Mouse (Mus musculus) stomach, embryonic 14.5 days (tissue): ENCODE results near the gene Prdm5. TPM values are rescaled to one million over a fixed set of nuclear protein-coding genes. Genes with fewer than 3 reads are reported as not detected.

ENCODE experiments used
- ATAC-seq: fragments of 200-750 bp; cut with Nextera tagmentation; 2 replicates; pipeline ENCODE4 v1.8.0; 2017; ENCODE audit warnings: low read depth, moderate TSS enrichment; ENCODE audit not compliant: insufficient number of reproducible peaks, insufficient read depth, low FRiP score
- H3K27ac ChIP-seq: fragments of 300-500 bp; sonication (generic); 2 replicates; pipeline ENCODE4 v1.5.1; 2014; ENCODE audit warnings: mild to moderate bottlenecking, low read length, moderate library complexity, mixed read lengths
- H3K27me3 ChIP-seq: fragments of 300-500 bp; sonication (generic); 2 replicates; pipeline ENCODE4 v1.6.1; 2014; ENCODE audit warnings: low read length, control low read depth, mixed read lengths; ENCODE audit not compliant: control insufficient read depth, insufficient read depth
- H3K36me3 ChIP-seq: fragments of 300-500 bp; sonication (generic); 2 replicates; pipeline ENCODE4 v1.6.1; 2014; ENCODE audit warnings: mild to moderate bottlenecking, control low read depth, low read length, moderate library complexity, mixed read lengths; ENCODE audit not compliant: control insufficient read depth, insufficient read depth
- H3K4me1 ChIP-seq: fragments of 300-500 bp; sonication (generic); 2 replicates; pipeline ENCODE4 v1.6.1; 2014; ENCODE audit warnings: low read length, control low read depth, mixed read lengths; ENCODE audit not compliant: control insufficient read depth, insufficient read depth
- H3K4me2 ChIP-seq: fragments of 300-500 bp; sonication (generic); replicated peaks from 2 replicates; pipeline ENCODE4 v1.6.1; 2014; ENCODE audit warnings: low read depth, low read length, control low read depth
- H3K4me3 ChIP-seq: fragments of 300-500 bp; sonication (generic); 2 replicates; pipeline ENCODE4 v1.5.1; 2014; ENCODE audit warnings: low read depth, low read length, control low read depth
- H3K9ac ChIP-seq: fragments of 300-500 bp; sonication (generic); replicated peaks from 2 replicates; pipeline ENCODE4 v1.6.1; 2014; ENCODE audit warnings: low read depth, mild to moderate bottlenecking, control low read depth, low read length, moderate library complexity, mixed read lengths
- H3K9me3 ChIP-seq: fragments of 300-500 bp; sonication (generic); 2 replicates; pipeline ENCODE4 v1.6.1; 2016; ENCODE audit warnings: low read depth, low read length, control low read depth; ENCODE audit not compliant: control insufficient read depth
- WGBS: fragments of 180-500 bp; shearing (Covaris S2); extraction: QIAGEN DNeasy Blood & Tissue Kit; methylation state at CpG from one replicate; pipeline ENCODE4 v1.1.7; 2014; 5-methylcytosine and 5-hydroxymethylcytosine counted together
- polyA plus RNA-seq: library from polyadenylated mRNA; unstranded; fragments of >200 nt; fragmentation: Nextera tagmentation; extraction: Ambion mirVana; gene quantifications from 2 replicates; pipeline ENCODE4 v1.2.1, GENCODE M21; 2014

Prdm5 gene
- polyA plus RNA-seq, 1 experiment from 2014 or later: 27.0 TPM

GRCm38 (mm10) chr6:65923501-65924084 is 144.8 kb downstream of the Prdm5 start:
- WGBS: 53% methylated on average over 4 of the region's 4 CpGs
- H3K4me3 ChIP-seq: no peak overlapping the region
- no peak overlapping the region for H3K9ac ChIP-seq
- H3K4me2 ChIP-seq: no peak overlapping the region
- H3K36me3 ChIP-seq: no peaks in the 10 kb centered on the region
- ATAC-seq: no peak
- H3K4me1 ChIP-seq: no peaks in the 10 kb centered on the region
- H3K27me3 ChIP-seq: no peaks in the 10 kb centered on the region
- no peaks in the 10 kb centered on the region for H3K9me3 ChIP-seq
- H3K27ac ChIP-seq: no peak overlapping the region

- Histone ChIP-seq H3K9ac (no peak overlapping the region), H3K9me3 (no peaks in the 10 kb centered on the region), H3K4me2 (no peak overlapping the region), H3K4me3 (no peak overlapping the region), H3K27me3 (no peaks in the 10 kb centered on the region), H3K27ac (no peak overlapping the region), H3K36me3 (peaks cover 4% of the 10 kb centered on the region; the same call in 1 of the 2 replicates), H3K4me1 (no peaks in the 10 kb centered on the region)
- no peak for ATAC-seq
- 83% methylated on average over 3 of the region's 3 CpGs for WGBS
These were observed 147.0 kb downstream of the Prdm5 start for GRCm38 (mm10) chr6:65925737-65926333.

GRCm38 (mm10) chr6:65930523-65930922 is 151.7 kb downstream of the Prdm5 start:
- Histone ChIP-seq H3K27me3 (no peaks in the 10 kb centered on the region), H3K9me3 (no peaks in the 10 kb centered on the region), H3K4me1 (no peaks in the 10 kb centered on the region), H3K36me3 (peaks cover 4% of the 10 kb centered on the region; the same call in 1 of the 2 replicates), H3K27ac (no peak overlapping the region), H3K4me3 (no peak overlapping the region), H3K9ac (no peak overlapping the region), H3K4me2 (no peak overlapping the region)
- no peak for ATAC-seq
- WGBS: 91% methylated on average over 1 of the region's 1 CpGs

GRCm38 (mm10) chr6:65932776-65933175 is 154.0 kb downstream of the Prdm5 start:
- Histone ChIP-seq H3K27ac (no peak overlapping the region), H3K9ac (no peak overlapping the region), H3K4me1 (no peaks in the 10 kb centered on the region), H3K4me3 (no peak overlapping the region), H3K9me3 (no peaks in the 10 kb centered on the region), H3K4me2 (no peak overlapping the region), H3K36me3 (peaks cover 4% of the 10 kb centered on the region; the same call in 1 of the 2 replicates), H3K27me3 (no peaks in the 10 kb centered on the region)
- 73% methylated on average over 1 of the region's 1 CpGs for whole genome bisulfite sequencing
- ATAC-seq: no peak

GRCm38 (mm10) chr6:65933177-65933576 is 154.4 kb downstream of the Prdm5 start:
- no peak overlapping the region for H3K27ac ChIP-seq
- H3K4me3 ChIP-seq: no peak overlapping the region
- no peaks in the 10 kb centered on the region for H3K9me3 ChIP-seq
- WGBS: 61% methylated on average over 4 of the region's 4 CpGs
- ATAC-seq: no peak
- H3K27me3 ChIP-seq: no peaks in the 10 kb centered on the region
- no peaks in the 10 kb centered on the region for H3K4me1 ChIP-seq
- H3K9ac ChIP-seq: no peak overlapping the region
- H3K4me2 ChIP-seq: no peak overlapping the region
- H3K36me3 ChIP-seq: peaks cover 4% of the 10 kb centered on the region; the same call in 1 of the 2 replicates

GRCm38 (mm10) chr6:65935566-65936281 is 156.9 kb downstream of the Prdm5 start:
- no peak overlapping the region for H3K9ac ChIP-seq
- no peak overlapping the region for H3K4me2 ChIP-seq
- no peaks in the 10 kb centered on the region; the same call in 1 of the 2 replicates for H3K36me3 ChIP-seq
- peak; percentile 28; the same call in 1 of the 2 replicates for ATAC-seq
- H3K4me3 ChIP-seq: no peak overlapping the region
- no peak overlapping the region for H3K27ac ChIP-seq
- H3K27me3 ChIP-seq: no peaks in the 10 kb centered on the region
- WGBS: 49% methylated on average over 7 of the region's 7 CpGs
- H3K9me3 ChIP-seq: no peaks in the 10 kb centered on the region
- H3K4me1 ChIP-seq: no peaks in the 10 kb centered on the region

GRCm38 (mm10) chr6:65950492-65950891 is 171.7 kb downstream of the Prdm5 start:
- H3K4me1 ChIP-seq: no peaks in the 10 kb centered on the region
- H3K9ac ChIP-seq: no peak overlapping the region
- no peak overlapping the region for H3K27ac ChIP-seq
- no peaks in the 10 kb centered on the region for H3K27me3 ChIP-seq
- no peak overlapping the region for H3K4me2 ChIP-seq
- no peak overlapping the region for H3K4me3 ChIP-seq
- ATAC-seq: no peak
- no peaks in the 10 kb centered on the region for H3K9me3 ChIP-seq
- H3K36me3 ChIP-seq: no peaks in the 10 kb centered on the region
- 81% methylated on average over 6 of the region's 6 CpGs for WGBS

- H3K36me3 ChIP-seq: no peaks in the 10 kb centered on the region
- no peak within 1 kb of the TSS for H3K4me2 ChIP-seq
- no peak for ATAC-seq
- no peaks in the 10 kb centered on the region for H3K4me1 ChIP-seq
- no peak within 1 kb of the TSS for H3K27ac ChIP-seq
- H3K4me3 ChIP-seq: no peak within 1 kb of the TSS
- H3K27me3 ChIP-seq: no peaks in the 10 kb centered on the region
- 95% methylated on average over 10 of the region's 10 CpGs for WGBS
- no peak within 1 kb of the TSS for H3K9ac ChIP-seq
- no peaks in the 10 kb centered on the region for H3K9me3 ChIP-seq
These were observed 173.5 kb downstream of the Prdm5 start, which contains the start of gene 4930544G11Rik for GRCm38 (mm10) chr6:65952309-65952708. Gene 4930544G11Rik, plus strand, starts transcription at chr6:65952609.
